Mouse (Mus musculus): ENCODE data around the gene Krt14.

The Krt14 gene

DNA sequence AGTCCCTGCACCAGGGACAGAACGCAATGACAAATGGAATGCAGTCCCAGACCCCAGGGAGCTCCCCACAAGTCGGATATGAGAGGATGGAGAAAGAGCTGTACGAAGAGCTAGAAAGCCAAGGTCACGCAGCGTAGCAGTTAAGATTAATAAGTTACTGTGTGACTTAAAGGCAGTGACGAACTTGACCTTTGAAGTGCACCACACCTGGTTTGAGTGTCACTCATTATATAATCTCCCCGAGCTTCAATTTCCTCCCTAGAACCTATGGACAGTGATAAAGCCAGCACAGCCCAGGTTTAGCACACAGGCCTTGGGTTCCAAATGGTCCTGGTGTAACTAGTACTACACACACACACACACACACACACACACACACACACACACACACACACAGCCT is 43.0 kb downstream of the Krt14 start:
- no peak for DNase-seq (ENCODE audit: low read depth)

DNA sequence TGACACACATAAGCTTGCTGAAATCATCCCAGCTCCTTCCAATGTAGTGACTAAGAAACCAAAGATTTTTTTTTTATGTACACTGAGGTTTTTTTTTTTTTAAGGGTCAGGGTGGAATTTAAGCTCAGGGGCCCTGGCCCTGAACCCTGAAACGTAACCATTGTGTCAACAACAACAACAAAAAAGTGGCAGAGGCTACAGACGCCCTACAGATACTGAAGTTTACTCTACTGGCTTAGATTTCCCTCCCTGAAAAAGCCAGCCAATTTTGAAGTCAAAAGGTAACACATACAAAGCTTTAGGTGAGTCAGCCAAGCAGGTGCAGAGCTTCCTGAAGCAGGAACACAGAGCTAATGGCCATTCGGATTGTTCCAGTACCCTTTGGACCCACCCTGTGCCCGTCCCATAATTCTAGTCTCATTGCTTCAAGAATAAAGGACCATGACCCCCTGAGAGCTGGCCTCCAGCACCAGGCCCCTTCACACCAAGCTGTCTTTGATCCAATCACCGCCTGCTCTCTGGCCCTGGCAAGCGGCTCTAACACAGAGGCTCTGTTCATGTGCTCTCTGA is 49.4 kb downstream of the Krt14 start:
- no peak for DNase-seq (ENCODE audit: low read depth)

- DNase-seq (ENCODE audit: low read depth), result no peak
Observed at GRCm38 (mm10) chr11:100157331-100157730, 50.0 kb downstream of the Krt14 start.

- DNase-seq (ENCODE audit: low read depth), result no peak
Observed at GRCm38 (mm10) chr11:100155497-100156255, 51.7 kb downstream of the Krt14 start.
